Mouse (Mus musculus): Measurements from ENCODE around the gene Pde7b. TPM values are rescaled to one million over a fixed set of nuclear protein-coding genes. Genes with fewer than 3 reads are reported as not detected.

Gene Pde7b
- total and polyA plus RNA-seq, 3 experiments, result 11.7 to 57.0 (median 53.1) TPM

DNA sequence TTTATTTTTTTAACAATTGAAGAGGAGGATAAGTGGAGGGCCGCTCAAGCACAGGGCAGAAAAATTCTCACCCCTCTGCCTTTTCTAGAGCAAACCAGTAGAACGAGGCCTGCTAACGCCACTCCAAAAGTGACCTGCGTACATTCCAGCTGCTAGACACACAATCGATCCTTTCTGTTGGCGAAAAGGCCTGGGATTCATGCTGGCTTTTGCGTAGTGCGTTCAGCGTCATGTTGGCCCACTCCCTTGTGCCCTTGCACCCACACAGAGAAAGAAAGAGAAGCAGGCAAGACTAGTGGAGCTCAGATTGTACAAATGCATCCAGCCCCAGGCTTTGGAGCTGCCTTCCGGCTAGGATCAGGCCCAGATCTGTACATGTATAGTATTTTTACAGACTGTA lies 55.4 kb downstream of the Pde7b start:
- WGBS, result 96% methylated on average over 10 of the region's 10 CpGs
- intact Hi-C loops (cut with DNase I), result no loop called here
- H3K36me3 ChIP-seq (ENCODE audit: control insufficient read depth, insufficient read depth, low read length), result no peaks in the 10 kb centered on the region
- H3K27ac ChIP-seq, result no peak overlapping the region
- no peaks in the 10 kb centered on the region for H3K27me3 ChIP-seq (ENCODE audit: control insufficient read depth, insufficient read depth, low read length)
- H3K79me2 ChIP-seq (replicated peaks; ENCODE audit: control insufficient read depth, insufficient read depth, low read length), result no peaks in the 10 kb centered on the region
- H3K9ac ChIP-seq (ENCODE audit: low read depth, low read length), result no peak overlapping the region
- DNase-seq, result no peak
- TF ChIP-seq CTCF (IDR thresholded peaks at IDR 0.05) (no peak), POLR2A (IDR thresholded peaks at IDR 0.05; ENCODE audit: insufficient read depth, low read depth, low read length) (no peak), EP300 (IDR thresholded peaks at IDR 0.05; ENCODE audit: insufficient read depth, low read depth, low read length) (no peak)
- H3K4me3 ChIP-seq, result no peak overlapping the region
- peaks cover 3% of the 10 kb centered on the region for H3K4me1 ChIP-seq (ENCODE audit: control insufficient read depth, insufficient read depth, low read length)

DNA sequence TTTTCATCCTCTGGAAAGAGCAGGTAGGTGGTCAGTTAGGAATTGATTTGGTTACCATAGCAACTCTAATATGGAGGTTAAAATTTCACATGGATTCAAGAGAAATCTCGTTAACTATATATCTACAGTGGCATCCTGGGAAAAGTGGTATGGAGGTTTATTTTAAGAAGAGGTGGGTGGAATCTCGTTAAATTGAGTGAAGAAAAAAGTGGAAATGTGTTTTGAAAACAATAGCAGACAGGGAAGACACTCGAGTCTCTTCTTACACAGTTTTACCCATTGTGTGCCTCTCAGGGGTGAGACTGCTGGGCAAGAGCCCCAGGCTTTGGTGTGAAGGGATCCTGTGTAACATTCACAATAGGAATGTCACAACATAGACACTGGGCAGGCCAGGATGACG lies 56.3 kb downstream of the Pde7b start:
- no peak for TF ChIP-seq POLR2A (IDR thresholded peaks at IDR 0.05; ENCODE audit: insufficient read depth, low read depth, low read length)
- TF ChIP-seq CTCF (IDR thresholded peaks at IDR 0.05), result no peak
- TF ChIP-seq EP300 (IDR thresholded peaks at IDR 0.05; ENCODE audit: insufficient read depth, low read depth, low read length), result no peak
- no peaks in the 10 kb centered on the region for H3K36me3 ChIP-seq (ENCODE audit: control insufficient read depth, insufficient read depth, low read length)
- no peak overlapping the region for H3K4me3 ChIP-seq
- no peak overlapping the region for H3K27ac ChIP-seq
- intact Hi-C loops (cut with DNase I), result no loop called here
- 64% methylated on average over 4 of the region's 4 CpGs for WGBS
- no peak overlapping the region for H3K9ac ChIP-seq (ENCODE audit: low read depth, low read length)
- no peaks in the 10 kb centered on the region for H3K79me2 ChIP-seq (replicated peaks; ENCODE audit: control insufficient read depth, insufficient read depth, low read length)
- H3K4me1 ChIP-seq (ENCODE audit: control insufficient read depth, insufficient read depth, low read length), result peaks cover 2% of the 10 kb centered on the region
- no peak for DNase-seq
- no peaks in the 10 kb centered on the region for H3K27me3 ChIP-seq (ENCODE audit: control insufficient read depth, insufficient read depth, low read length)

DNA sequence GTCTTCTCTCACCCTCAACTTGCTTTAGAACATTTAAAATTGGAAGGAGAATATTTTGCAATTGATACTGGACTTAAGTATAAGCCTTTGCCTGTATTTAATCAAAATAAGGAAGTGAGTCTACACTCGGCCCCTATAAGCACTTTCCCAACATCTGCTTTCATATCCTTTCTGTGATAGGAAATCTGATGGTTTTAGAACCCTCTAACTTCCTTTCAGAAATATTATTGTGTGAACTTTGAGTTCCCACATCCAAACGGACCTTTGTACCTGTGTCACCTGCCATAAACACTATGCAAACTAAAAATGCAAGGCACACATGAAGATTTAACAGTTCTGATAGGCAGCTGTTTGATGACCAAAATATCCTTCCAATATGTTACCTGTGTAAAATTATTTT lies 58.2 kb downstream of the Pde7b start:
- intact Hi-C loops (cut with DNase I), result no loop called here
- Histone ChIP-seq H3K27ac (no peak overlapping the region), H3K27me3 (ENCODE audit: control insufficient read depth, insufficient read depth, low read length) (no peaks in the 10 kb centered on the region), H3K4me1 (ENCODE audit: control insufficient read depth, insufficient read depth, low read length) (no peaks in the 10 kb centered on the region; the same call in 1 of the 2 replicates), H3K36me3 (ENCODE audit: control insufficient read depth, insufficient read depth, low read length) (no peaks in the 10 kb centered on the region), H3K79me2 (replicated peaks; ENCODE audit: control insufficient read depth, insufficient read depth, low read length) (no peaks in the 10 kb centered on the region), H3K4me3 (no peak overlapping the region), H3K9ac (ENCODE audit: low read depth, low read length) (no peak overlapping the region)
- DNase-seq, result no peak
- TF ChIP-seq CTCF (IDR thresholded peaks at IDR 0.05), result no peak
- no peak for TF ChIP-seq EP300 (IDR thresholded peaks at IDR 0.05; ENCODE audit: insufficient read depth, low read depth, low read length)
- 45% methylated on average over 2 of the region's 2 CpGs for WGBS

DNA sequence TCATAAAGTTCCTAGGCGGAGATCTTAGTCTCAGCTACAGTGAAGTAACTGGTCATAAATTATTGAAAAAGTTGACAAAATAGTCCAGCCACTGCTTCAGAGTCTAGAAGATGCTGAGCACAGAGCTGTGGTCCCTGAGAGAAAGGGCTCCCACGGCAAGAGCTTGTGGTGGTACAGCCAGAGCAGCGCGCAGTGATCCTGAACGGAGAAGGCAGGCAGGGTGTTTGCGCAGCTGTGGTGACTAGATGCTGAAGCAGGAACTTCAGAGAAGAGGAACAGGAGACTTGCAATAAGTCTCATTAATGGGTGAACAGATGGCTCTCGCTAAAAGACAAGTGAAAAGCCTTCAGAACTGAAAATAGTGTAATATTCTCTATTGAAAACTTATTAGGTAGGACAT lies 61.9 kb downstream of the Pde7b start:
- no peaks in the 10 kb centered on the region for H3K27me3 ChIP-seq (ENCODE audit: control insufficient read depth, insufficient read depth, low read length)
- no peak for TF ChIP-seq EP300 (IDR thresholded peaks at IDR 0.05; ENCODE audit: insufficient read depth, low read depth, low read length)
- TF ChIP-seq POLR2A (IDR thresholded peaks at IDR 0.05; ENCODE audit: insufficient read depth, low read depth, low read length), result no peak
- no peak for TF ChIP-seq CTCF (IDR thresholded peaks at IDR 0.05)
- intact Hi-C loops (cut with DNase I), result no loop called here
- 88% methylated on average over 7 of the region's 7 CpGs for WGBS
- no peaks in the 10 kb centered on the region; the same call in 1 of the 2 replicates for H3K4me1 ChIP-seq (ENCODE audit: control insufficient read depth, insufficient read depth, low read length)
- H3K27ac ChIP-seq, result no peak overlapping the region
- H3K4me3 ChIP-seq, result no peak overlapping the region
- no peaks in the 10 kb centered on the region for H3K36me3 ChIP-seq (ENCODE audit: control insufficient read depth, insufficient read depth, low read length)
- H3K79me2 ChIP-seq (replicated peaks; ENCODE audit: control insufficient read depth, insufficient read depth, low read length), result no peaks in the 10 kb centered on the region
- peak in 1 of 2 experiments; percentile 40 for DNase-seq
- H3K9ac ChIP-seq (ENCODE audit: low read depth, low read length), result no peak overlapping the region

DNA sequence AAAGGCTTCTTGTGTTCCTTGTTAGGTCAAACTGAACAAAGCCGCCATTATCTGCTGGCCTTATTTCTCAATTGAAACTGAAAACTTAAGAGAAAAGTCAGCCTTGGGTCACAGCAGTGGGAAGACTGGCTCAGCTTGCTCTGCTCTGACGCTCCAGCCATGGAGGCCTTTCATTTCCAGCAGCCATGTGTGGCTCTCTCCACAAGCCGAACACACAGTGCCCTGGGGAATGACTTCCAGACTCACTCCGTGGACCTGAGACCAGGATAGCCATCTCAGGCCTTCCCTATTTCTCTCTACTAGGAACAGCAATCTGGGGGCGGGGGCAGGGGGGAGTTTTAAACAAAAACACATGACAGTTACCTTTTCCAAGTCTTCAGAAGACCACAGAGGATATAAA lies 63.2 kb downstream of the Pde7b start:
- intact Hi-C loops (cut with DNase I), result no loop called here
- Histone ChIP-seq H3K27me3 (ENCODE audit: control insufficient read depth, insufficient read depth, low read length) (no peaks in the 10 kb centered on the region), H3K27ac (no peak overlapping the region), H3K79me2 (replicated peaks; ENCODE audit: control insufficient read depth, insufficient read depth, low read length) (no peaks in the 10 kb centered on the region), H3K4me3 (no peak overlapping the region), H3K4me1 (ENCODE audit: control insufficient read depth, insufficient read depth, low read length) (no peaks in the 10 kb centered on the region; the same call in 1 of the 2 replicates), H3K9ac (ENCODE audit: low read depth, low read length) (no peak overlapping the region), H3K36me3 (ENCODE audit: control insufficient read depth, insufficient read depth, low read length) (no peaks in the 10 kb centered on the region)
- 73% methylated on average over 5 of the region's 5 CpGs for WGBS
- TF ChIP-seq EP300 (IDR thresholded peaks at IDR 0.05; ENCODE audit: insufficient read depth, low read depth, low read length), result no peak
- no peak for TF ChIP-seq POLR2A (IDR thresholded peaks at IDR 0.05; ENCODE audit: insufficient read depth, low read depth, low read length)
- no peak for TF ChIP-seq CTCF (IDR thresholded peaks at IDR 0.05)
- no peak for DNase-seq

DNA sequence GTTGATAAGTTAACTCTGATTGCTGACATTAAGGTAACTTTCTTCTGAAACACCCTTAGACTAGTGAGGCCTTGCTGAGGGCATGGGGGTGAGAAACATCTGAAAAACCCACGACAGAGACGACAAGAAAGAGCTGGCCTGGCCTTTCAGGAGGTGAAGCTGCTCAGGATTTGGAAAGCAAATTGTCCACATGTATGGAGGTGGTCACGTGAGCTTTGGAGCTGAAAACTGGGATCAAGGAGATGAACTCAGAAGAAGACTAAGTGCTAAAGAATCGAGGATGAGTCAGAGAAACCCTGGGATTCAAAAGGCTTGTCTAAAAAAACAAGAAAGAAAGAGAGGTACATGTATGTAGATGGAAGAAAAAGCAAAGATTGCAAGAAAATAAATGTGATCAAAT lies 65.2 kb downstream of the Pde7b start:
- Histone ChIP-seq H3K9ac (ENCODE audit: low read depth, low read length) (no peak overlapping the region), H3K79me2 (replicated peaks; ENCODE audit: control insufficient read depth, insufficient read depth, low read length) (no peaks in the 10 kb centered on the region), H3K4me3 (no peak overlapping the region), H3K36me3 (ENCODE audit: control insufficient read depth, insufficient read depth, low read length) (no peaks in the 10 kb centered on the region), H3K27me3 (ENCODE audit: control insufficient read depth, insufficient read depth, low read length) (no peaks in the 10 kb centered on the region), H3K27ac (no peak overlapping the region), H3K4me1 (ENCODE audit: control insufficient read depth, insufficient read depth, low read length) (no peaks in the 10 kb centered on the region; the same call in 1 of the 2 replicates)
- TF ChIP-seq EP300 (IDR thresholded peaks at IDR 0.05; ENCODE audit: insufficient read depth, low read depth, low read length), result no peak
- no peak for TF ChIP-seq CTCF (IDR thresholded peaks at IDR 0.05)
- TF ChIP-seq POLR2A (IDR thresholded peaks at IDR 0.05; ENCODE audit: insufficient read depth, low read depth, low read length), result no peak
- intact Hi-C loops (cut with DNase I), result loop anchor here (10.0 kb wide), 1 partner anchor 255 kb away; no protein-coding TSS in a partner anchor
- DNase-seq, result no peak
- WGBS, result 82% methylated on average over 4 of the region's 4 CpGs
